In the genomic region with DNA sequence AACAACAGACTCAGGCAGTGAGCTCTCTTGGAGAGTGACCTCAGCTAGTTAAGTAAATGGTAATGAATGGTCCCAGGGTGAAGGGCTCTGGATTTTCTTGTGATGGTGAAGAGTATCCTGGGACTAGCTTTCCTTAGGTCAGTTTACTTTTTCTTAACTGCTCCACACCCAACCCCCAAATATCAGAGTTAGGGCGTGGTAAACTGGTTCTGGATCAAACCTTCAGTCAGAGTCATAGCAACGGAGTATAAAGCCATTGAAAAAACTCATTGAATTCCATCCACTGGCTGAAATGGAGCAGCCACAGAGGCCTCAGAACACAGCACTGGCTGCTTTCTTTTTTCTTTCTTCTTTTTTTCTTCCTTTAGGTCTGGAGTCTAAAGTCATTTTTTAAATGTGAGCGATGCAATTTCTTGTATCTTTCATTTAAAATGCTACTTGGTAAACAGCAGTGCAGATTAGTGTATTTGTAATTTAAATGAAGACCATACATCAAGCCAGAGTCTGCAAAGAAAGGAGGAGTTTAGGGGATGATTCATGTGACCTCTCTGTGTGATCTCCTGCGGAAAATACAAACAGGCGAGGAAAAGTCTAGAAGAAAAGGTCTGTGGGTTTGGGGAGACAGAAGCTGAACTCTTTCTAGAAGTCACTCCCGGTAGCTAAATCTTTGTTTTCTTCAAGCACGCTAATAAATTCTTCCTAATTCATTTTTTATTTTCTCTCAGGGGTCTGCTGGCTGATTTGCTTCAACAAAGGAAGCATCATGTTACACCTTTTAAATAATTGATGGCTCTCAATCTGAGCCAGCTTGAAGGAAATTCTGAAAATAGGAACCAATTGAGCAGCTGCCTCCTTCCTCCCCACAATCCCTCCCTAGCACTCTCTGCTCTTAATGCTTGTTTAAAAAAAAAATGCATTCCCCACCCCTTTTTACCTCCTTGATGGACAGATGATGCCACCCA, we compare ENCODE assay signal across 18 mouse cellular contexts.
A peak's percentile ranks its signal among the peaks of the same experiment; 100 is the strongest.
DNase-seq lines count a peak whose midpoint lies in the region; ATAC-seq lines count a peak whose summit lies in the region.
"Had no signal": no experiment of that assay in that cellular context is flagged by ENCODE, and none has a peak within 500 bp of the region (broad histone marks: within the 10 kb centered on the region; RNA-seq: fewer than 3 reads in every experiment).

No protein-coding gene starts in this region.

- no peak overlapping the region for H3K4me2 ChIP-seq in neural tube, embryonic 12.5 days (replicated peaks)
- H3K4me2 ChIP-seq in midbrain, embryonic 11.5 days: no peak overlapping the region
- H3K4me2 ChIP-seq: heart, embryonic 12.5 days; stomach, embryonic 15.5 days had no signal

- peak; percentile 63; the same call in 1 of the 2 replicates for ATAC-seq in neural tube, embryonic 12.5 days (ENCODE audit: low FRiP score, low read depth)
- peak; percentile 63; the same call in 1 of the 2 replicates for ATAC-seq in midbrain, embryonic 11.5 days (ENCODE audit: low FRiP score)
- ATAC-seq in megakaryocyte, adult 5-6 weeks (ENCODE audit: poor library complexity, severe bottlenecking): no peak
- ATAC-seq: intestine, postnatal 0 days; liver, postnatal 0 days had no signal

- no peaks in the 10 kb centered on the region for H3K27me3 ChIP-seq in neural tube, embryonic 12.5 days (replicated peaks)
- H3K27me3 ChIP-seq in midbrain, embryonic 11.5 days (ENCODE audit: control insufficient read depth, insufficient read depth, low read length): no peaks in the 10 kb centered on the region
- H3K27me3 ChIP-seq: heart, embryonic 12.5 days; stomach, embryonic 15.5 days had no signal

- DNase-seq in neural tube, embryonic 10.5 days (ENCODE audit: extremely low spot score, low spot score): no peak
- DNase-seq in embryo, embryonic 9.5 days (ENCODE audit: extremely low spot score): peak; percentile 14
- peak; percentile 89 for DNase-seq in midbrain, embryonic 11.5 days (ENCODE audit: low spot score, missing footprints)
- no peak for DNase-seq in testis, postnatal 10 days (ENCODE audit: low spot score)
- no peak for DNase-seq in urinary bladder, adult 18-20 months (ENCODE audit: low spot score in 2 of 2)
- DNase-seq: adrenal gland, adult 2 months; cerebellum, adult 2 months; gastrocnemius, postnatal 36 days; heart, postnatal 36 days; liver; liver, postnatal 0 days; spleen, adult 18-20 months had no signal

- WGBS in neural tube, embryonic 12.5 days: 13% methylated on average over 7 of the region's 7 CpGs
- 13% methylated on average over 7 of the region's 7 CpGs for WGBS in midbrain, embryonic 11.5 days

- no peaks in the 10 kb centered on the region for H3K9me3 ChIP-seq in neural tube, embryonic 12.5 days
- no peaks in the 10 kb centered on the region for H3K9me3 ChIP-seq in midbrain, embryonic 11.5 days (ENCODE audit: control insufficient read depth, low read length)
- H3K9me3 ChIP-seq: heart, embryonic 12.5 days; stomach, embryonic 15.5 days had no signal

- H3K27ac ChIP-seq in neural tube, embryonic 12.5 days: no peak overlapping the region; the same call in 1 of the 2 replicates
- peak overlapping the region; percentile 36; the same call in 1 of the 2 replicates for H3K27ac ChIP-seq in midbrain, embryonic 11.5 days (ENCODE audit: low read depth, low read length)
- H3K27ac ChIP-seq: stomach, embryonic 15.5 days had no signal

- H3K9ac ChIP-seq in neural tube, embryonic 12.5 days: no peak overlapping the region
- no peak overlapping the region for H3K9ac ChIP-seq in midbrain, embryonic 11.5 days (ENCODE audit: low read length)
- H3K9ac ChIP-seq: heart, embryonic 12.5 days; liver, postnatal 0 days; stomach, embryonic 15.5 days had no signal

- peaks cover 16% of the 10 kb centered on the region for H3K4me1 ChIP-seq in neural tube, embryonic 12.5 days
- peaks cover 8% of the 10 kb centered on the region; the same call in 1 of the 2 replicates for H3K4me1 ChIP-seq in midbrain, embryonic 11.5 days (ENCODE audit: control insufficient read depth, insufficient read depth, low read length)
- H3K4me1 ChIP-seq: heart, embryonic 12.5 days; stomach, embryonic 15.5 days had no signal

- no peaks in the 10 kb centered on the region for H3K36me3 ChIP-seq in neural tube, embryonic 12.5 days
- no peaks in the 10 kb centered on the region for H3K36me3 ChIP-seq in midbrain, embryonic 11.5 days (ENCODE audit: control insufficient read depth, insufficient read depth, low read length)
- H3K36me3 ChIP-seq: G1E; heart, embryonic 12.5 days; stomach, embryonic 15.5 days had no signal

- H3K4me3 ChIP-seq in neural tube, embryonic 12.5 days: no peak overlapping the region
- no peak overlapping the region for H3K4me3 ChIP-seq in midbrain, embryonic 11.5 days (ENCODE audit: low read depth, low read length)
- H3K4me3 ChIP-seq: heart, embryonic 12.5 days; stomach, embryonic 15.5 days had no signal

Comparison
In these comparisons a context has a peak if more than half of its experiments do, and no peak if none do; other contexts are left out.
1. DNase-seq: peak in embryo, embryonic 9.5 days (single experiment) and midbrain, embryonic 11.5 days (single experiment); none in neural tube, embryonic 10.5 days (single experiment), testis, postnatal 10 days (single experiment) and urinary bladder, adult 18-20 months (0 of 2).